Mouse (Mus musculus) G1E (cell line): Measurements from ENCODE around the gene Vegfb. TPM values are rescaled to one million over a fixed set of nuclear protein-coding genes. Genes with fewer than 3 reads are reported as not detected.

Experiments
- ATAC-seq: 2 replicates; pipeline ENCODE4 v1.8.0; 2016; ENCODE audit warnings: mild to moderate bottlenecking; ENCODE audit not compliant: insufficient number of reproducible peaks, poor library complexity, low FRiP score, severe bottlenecking; ENCODE audit errors: extremely low read depth
- DNase-seq: peaks from one replicate; pipeline ENCODE4 v3.0.0; 2012; ENCODE audit warnings: low spot score
- H3K27me3 ChIP-seq: 2 replicates; pipeline ENCODE4 v1.6.1; 2012; ENCODE audit warnings: mild to moderate bottlenecking, low read length, inconsistent platforms; ENCODE audit not compliant: insufficient read depth
- H3K36me3 ChIP-seq: replicated peaks from 2 replicates; pipeline ENCODE3; 2012; ENCODE audit warnings: mild to moderate bottlenecking, inconsistent platforms
- H3K4me1 ChIP-seq: 2 replicates; pipeline ENCODE4 v1.6.1; 2012; ENCODE audit warnings: low read depth, low read length, inconsistent platforms, mixed read lengths; ENCODE audit not compliant: insufficient read depth
- H3K4me3 ChIP-seq: 2 replicates; pipeline ENCODE4 v1.5.1; 2012; ENCODE audit warnings: low read depth, mild to moderate bottlenecking, inconsistent platforms, low read length, moderate library complexity, mixed read lengths
- H3K9me3 ChIP-seq: replicated peaks from 2 replicates; pipeline ENCODE4 v1.6.1; 2012; ENCODE audit warnings: inconsistent platforms
- CTCF ChIP-seq: IDR thresholded peaks from 2 replicates; pipeline ENCODE4 v1.5.1; 2012; ENCODE audit warnings: low read depth, low read length, inconsistent platforms, mixed read lengths
- GATA1 ChIP-seq: IDR thresholded peaks from 2 replicates; pipeline ENCODE4 v1.6.1; 2012; ENCODE audit warnings: borderline replicate concordance, low read length, inconsistent platforms, mixed read lengths
- GATA2 ChIP-seq: IDR thresholded peaks from 2 replicates; pipeline ENCODE4 v1.6.1; 2012; ENCODE audit warnings: low read depth, low read length, inconsistent platforms, borderline replicate concordance
- POLR2AphosphoS5 ChIP-seq: IDR thresholded peaks from 2 replicates; pipeline ENCODE4 v1.6.1; 2012; ENCODE audit warnings: low read depth, low read length, inconsistent platforms; ENCODE audit not compliant: insufficient replicate concordance
- TAL1 ChIP-seq: conservative IDR thresholded peaks from 2 replicates; pipeline ENCODE4 v1.6.1; 2012; ENCODE audit warnings: low read depth, low read length, inconsistent platforms, mixed read lengths
- polyA plus RNA-seq: library from polyadenylated mRNA; stranded (reverse); fragments of >175 nt; gene quantifications from 2 replicates; pipeline ENCODE4 v1.2.3, GENCODE M21; 2012
- total RNA-seq, 2 experiments: library from RNA; stranded (forward) in 1 of 2; stranded (reverse) in 1 of 2; fragments of 200-1000 nt in 1 of 2; fragments of >200 nt in 1 of 2; fragmentation: Nextera tagmentation in 1 of 2; gene quantifications; 2 replicates each; pipeline ENCODE4 v1.2.3; 2014 to 2017

Vegfb gene
- total and polyA plus RNA-seq, 3 experiments = 20.2 to 92.6 (median 29.6) TPM

- DNase-seq = no peak
- H3K9me3 ChIP-seq = no peaks in the 10 kb centered on the region
- peaks cover 58% of the 10 kb centered on the region for H3K4me1 ChIP-seq
- TF ChIP-seq TAL1 = no peak
- TF ChIP-seq GATA2 = no peak
- TF ChIP-seq CTCF = no peak
- no peak for TF ChIP-seq POLR2AphosphoS5
- H3K36me3 ChIP-seq = peaks cover 63% of the 10 kb centered on the region
- no peak for ATAC-seq
- no peaks in the 10 kb centered on the region for H3K27me3 ChIP-seq
- peak overlapping the region; percentile 88 for H3K4me3 ChIP-seq
Measured at GRCm38 (mm10) chr19:6985951-6986708, 1.3 kb downstream of the Vegfb start.

- H3K4me1 ChIP-seq = peaks cover 61% of the 10 kb centered on the region
- no peak overlapping the region for H3K4me3 ChIP-seq
- no peak for DNase-seq
- TF ChIP-seq GATA2 (no peak), GATA1 (no peak), CTCF (no peak), POLR2AphosphoS5 (no peak), TAL1 (no peak)
- H3K36me3 ChIP-seq = peaks cover 59% of the 10 kb centered on the region
- no peaks in the 10 kb centered on the region for H3K9me3 ChIP-seq
- no peak for ATAC-seq
- no peaks in the 10 kb centered on the region for H3K27me3 ChIP-seq
Measured at GRCm38 (mm10) chr19:6985300-6985699, 2.2 kb downstream of the Vegfb start.

GRCm38 (mm10) chr19:6983621-6984020 lies 3.8 kb downstream of the Vegfb start:
- Histone ChIP-seq H3K4me3 (no peak overlapping the region), H3K4me1 (peaks cover 63% of the 10 kb centered on the region), H3K27me3 (no peaks in the 10 kb centered on the region), H3K9me3 (no peaks in the 10 kb centered on the region), H3K36me3 (peaks cover 55% of the 10 kb centered on the region)
- DNase-seq (no peak), ATAC-seq (no peak)
- no peak for TF ChIP-seq POLR2AphosphoS5
- TF ChIP-seq TAL1 = no peak
- TF ChIP-seq GATA1 = no peak
- no peak for TF ChIP-seq GATA2
- no peak for TF ChIP-seq CTCF

- peak overlapping the region; percentile 76; the same call in 1 of the 2 replicates for H3K4me3 ChIP-seq
- H3K9me3 ChIP-seq = no peaks in the 10 kb centered on the region
- peaks cover 72% of the 10 kb centered on the region for H3K36me3 ChIP-seq
- ATAC-seq (no peak), DNase-seq (no peak)
- H3K4me1 ChIP-seq = peaks cover 66% of the 10 kb centered on the region
- H3K27me3 ChIP-seq = no peaks in the 10 kb centered on the region
- TF ChIP-seq GATA1 (no peak), CTCF (no peak), GATA2 (no peak), POLR2AphosphoS5 (no peak), TAL1 (no peak)
Measured at GRCm38 (mm10) chr19:6981465-6981864, 6.0 kb downstream of the Vegfb start.

- peaks cover 66% of the 10 kb centered on the region for H3K4me1 ChIP-seq
- DNase-seq (peak; percentile 86), ATAC-seq (peak; percentile 59)
- TF ChIP-seq POLR2AphosphoS5 = 0 out of 2 replicates have a peak, but pooled peaks have one; percentile 52
- no peak for TF ChIP-seq CTCF
- no peaks in the 10 kb centered on the region for H3K9me3 ChIP-seq
- no peaks in the 10 kb centered on the region for H3K27me3 ChIP-seq
- H3K36me3 ChIP-seq = peaks cover 70% of the 10 kb centered on the region
- peak within 1 kb of the TSS; percentile 76 for H3K4me3 ChIP-seq
Measured at GRCm38 (mm10) chr19:6980381-6981093, 6.9 kb downstream of the Vegfb start, which contains the start of gene Fkbp2. Gene Fkbp2, minus strand, starts transcription at chr19:6980501.

- peak; percentile 90 for ATAC-seq
- Histone ChIP-seq H3K27me3 (no peaks in the 10 kb centered on the region), H3K36me3 (peaks cover 62% of the 10 kb centered on the region), H3K4me1 (peaks cover 65% of the 10 kb centered on the region), H3K9me3 (no peaks in the 10 kb centered on the region), H3K4me3 (peak overlapping the region; percentile 76)
- peak; percentile 78 for DNase-seq
- TF ChIP-seq CTCF (peak; percentile 36; the same call in 1 of the 2 replicates), POLR2AphosphoS5 (no peak), TAL1 (no peak), GATA1 (no peak)
Measured at GRCm38 (mm10) chr19:6979486-6980380, 7.7 kb downstream of the Vegfb start.
